Mouse (Mus musculus) frontal cortex, postnatal 10 days (tissue): ENCODE results near the gene Rhof.

Source experiments
- DNase-seq, 2 experiments: peaks; one replicate each; pipeline ENCODE4 v3.0.0; 2022; ENCODE audit warnings: low spot score in 2 of 2, mixed read lengths in 1 of 2

Rhof gene

GRCm38 (mm10) chr5:123135471-123136360 lies 3.2 kb upstream of the Rhof start:
- DNase-seq, result no peak

- DNase-seq, result no peak
These were observed 2.4 kb upstream of the Rhof start for GRCm38 (mm10) chr5:123134875-123135382.

GRCm38 (mm10) chr5:123134186-123134874 lies 1.8 kb upstream of the Rhof start:
- DNase-seq, result no peak

GRCm38 (mm10) chr5:123133784-123134143 lies 1.3 kb upstream of the Rhof start:
- DNase-seq, result no peak

- peak in 1 of 2 experiments; percentile 87 for DNase-seq
These were observed 741 bp upstream of the Rhof start for GRCm38 (mm10) chr5:123133083-123133783.

- no peak for DNase-seq
These were observed 1.7 kb downstream of the Rhof start for GRCm38 (mm10) chr5:123130814-123131148.

- DNase-seq, result no peak
These were observed 2.3 kb downstream of the Rhof start for GRCm38 (mm10) chr5:123130030-123130813.

GRCm38 (mm10) chr5:123129170-123129757 lies 3.2 kb downstream of the Rhof start:
- no peak for DNase-seq

GRCm38 (mm10) chr5:123128426-123129169 lies 3.9 kb downstream of the Rhof start:
- DNase-seq, result no peak

GRCm38 (mm10) chr5:123127031-123127430 lies 5.5 kb downstream of the Rhof start:
- no peak for DNase-seq

- DNase-seq, result no peak
These were observed 6.7 kb downstream of the Rhof start for GRCm38 (mm10) chr5:123125638-123126406.

GRCm38 (mm10) chr5:123125105-123125504 lies 7.4 kb downstream of the Rhof start:
- DNase-seq, result no peak

- no peak for DNase-seq
These were observed 10.3 kb downstream of the Rhof start for GRCm38 (mm10) chr5:123122181-123122580.

GRCm38 (mm10) chr5:123120624-123121215 lies 11.8 kb downstream of the Rhof start:
- no peak for DNase-seq

- no peak for DNase-seq
These were observed 13.7 kb downstream of the Rhof start for GRCm38 (mm10) chr5:123118826-123119225.

GRCm38 (mm10) chr5:123117773-123118172 lies 14.7 kb downstream of the Rhof start:
- DNase-seq, result no peak

GRCm38 (mm10) chr5:123117257-123117656 lies 15.2 kb downstream of the Rhof start:
- DNase-seq, result peak in 1 of 2 experiments; percentile 70

GRCm38 (mm10) chr5:123116080-123116479 lies 16.4 kb downstream of the Rhof start:
- DNase-seq, result no peak

GRCm38 (mm10) chr5:123114924-123115323 lies 17.6 kb downstream of the Rhof start:
- DNase-seq, result no peak
